Mouse (Mus musculus) liver, postnatal 0 days (tissue): ENCODE measurements around the gene Prkag2. TPM values are rescaled to one million over a fixed set of nuclear protein-coding genes. Genes with fewer than 3 reads are reported as not detected.

Experiments used
- ATAC-seq: fragments of 200-750 bp; cut with Nextera tagmentation; 2 replicates; pipeline ENCODE4 v1.8.0; 2017; ENCODE audit warnings: mild to moderate bottlenecking, moderate library complexity
- DNase-seq: peaks from one replicate; pipeline ENCODE4 v3.0.0-alpha.2; 2016
- H3K27ac ChIP-seq: fragments of 300-500 bp; sonication (generic); 2 replicates; pipeline ENCODE4 v1.5.1; 2014; ENCODE audit warnings: antibody characterized with exemption, moderate library complexity, mild to moderate bottlenecking, low read depth
- H3K27me3 ChIP-seq: fragments of 300-500 bp; sonication (generic); 2 replicates; pipeline ENCODE4 v1.6.1; 2014; ENCODE audit warnings: low read length, control low read depth, mixed read lengths; ENCODE audit not compliant: insufficient read depth
- H3K36me3 ChIP-seq: fragments of 300-500 bp; sonication (generic); replicated peaks from 2 replicates; pipeline ENCODE4 v1.6.1; 2014; ENCODE audit warnings: mild to moderate bottlenecking, control low read depth, low read length, moderate library complexity, mixed read lengths; ENCODE audit not compliant: insufficient read depth
- H3K4me1 ChIP-seq: fragments of 300-500 bp; sonication (generic); 2 replicates; pipeline ENCODE4 v1.6.1; 2014; ENCODE audit warnings: antibody characterized with exemption, mild to moderate bottlenecking, control low read depth; ENCODE audit not compliant: insufficient read depth
- H3K4me2 ChIP-seq: fragments of 300-500 bp; sonication (generic); 2 replicates; pipeline ENCODE4 v1.6.1; 2014; ENCODE audit warnings: low read depth, mild to moderate bottlenecking, low read length, moderate library complexity, mixed read lengths
- H3K4me3 ChIP-seq: fragments of 300-500 bp; sonication (generic); 2 replicates; pipeline ENCODE4 v1.5.1; 2014; ENCODE audit warnings: low read depth, low read length
- H3K9ac ChIP-seq: fragments of 300-500 bp; sonication (generic); replicated peaks from 2 replicates; pipeline ENCODE4 v1.6.1; 2014; ENCODE audit warnings: mild to moderate bottlenecking, moderate library complexity
- H3K9me3 ChIP-seq: fragments of 300-500 bp; sonication (generic); 2 replicates; pipeline ENCODE4 v1.6.1; 2016; ENCODE audit warnings: mild to moderate bottlenecking, control low read depth, low read length, mixed read lengths
- CTCF ChIP-seq: sonication (generic); IDR thresholded peaks from 2 replicates; pipeline ENCODE4 v1.5.1; 2016; ENCODE audit warnings: antibody characterized with exemption, low read depth
- EP300 ChIP-seq: IDR thresholded peaks from 2 replicates; pipeline ENCODE4 v1.6.1; 2016; ENCODE audit warnings: antibody characterized with exemption, low read depth, mild to moderate bottlenecking
- WGBS: fragments of 180-500 bp; shearing (Covaris S2); extraction: QIAGEN DNeasy Blood & Tissue Kit; methylation state at CpG from one replicate; pipeline ENCODE4 v1.1.7; 2014; ENCODE audit not compliant: insufficient replicate concordance; 5-methylcytosine and 5-hydroxymethylcytosine counted together
- polyA plus RNA-seq: library from polyadenylated mRNA; unstranded; fragments of >200 nt; fragmentation: Nextera tagmentation; extraction: Ambion mirVana; gene quantifications from 2 replicates; pipeline ENCODE4 v1.2.1, GENCODE M21; 2015

Prkag2 gene
- polyA plus RNA-seq, 1 experiment from 2014 or later = 6.8 TPM

DNA sequence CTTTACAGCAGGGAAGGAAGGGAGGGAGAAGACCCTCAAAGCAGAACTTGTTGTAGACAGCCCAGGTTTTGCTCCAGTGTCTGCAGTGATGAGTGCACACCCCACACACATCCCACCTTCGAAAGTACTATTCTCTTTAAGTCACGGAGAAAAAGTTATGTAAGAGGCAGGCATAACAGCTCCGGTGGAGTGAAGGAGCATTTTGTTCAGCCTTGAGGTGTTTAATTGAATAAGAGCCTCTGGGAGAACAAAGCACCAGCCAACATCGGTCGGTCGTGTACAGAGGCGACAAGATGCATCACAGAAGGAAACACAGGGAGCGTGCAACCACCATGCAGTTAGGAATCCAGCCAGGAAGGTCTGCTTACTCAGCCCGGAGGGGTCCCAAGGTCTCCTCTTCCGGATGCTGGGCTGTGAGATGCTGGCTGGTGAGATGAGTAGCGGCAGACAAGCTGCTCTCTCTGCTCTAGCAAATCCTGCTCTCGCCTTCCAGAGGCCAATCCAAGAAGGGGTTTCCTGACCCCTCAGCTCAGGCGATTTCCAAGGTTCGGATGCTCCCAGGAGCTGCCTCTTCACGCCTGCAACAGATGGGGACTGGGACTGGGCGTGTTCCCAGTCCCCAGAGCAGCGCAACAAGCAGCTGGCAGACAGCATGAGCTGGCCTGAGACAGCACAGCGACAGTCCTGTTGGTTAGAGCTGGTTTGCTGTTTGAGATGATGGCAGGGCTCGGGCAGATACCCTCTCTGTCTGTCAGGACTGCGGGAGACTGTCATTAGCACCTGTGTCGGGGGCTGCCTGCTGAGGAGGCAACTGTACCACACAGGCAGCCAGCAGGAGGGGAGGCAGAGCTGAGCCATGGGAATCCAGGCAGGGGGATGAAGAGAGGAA, 41.3 kb downstream of the Prkag2 start:
- peaks cover 8% of the 10 kb centered on the region; the same call in 1 of the 2 replicates for H3K4me1 ChIP-seq
- H3K27ac ChIP-seq = no peak overlapping the region
- no peak overlapping the region for H3K9ac ChIP-seq
- no peak overlapping the region for H3K4me2 ChIP-seq
- H3K4me3 ChIP-seq = no peak overlapping the region
- H3K27me3 ChIP-seq = no peaks in the 10 kb centered on the region
- TF ChIP-seq EP300 (no peak), CTCF (no peak)
- WGBS = 48% methylated on average over 21 of the region's 21 CpGs
- no peak for DNase-seq
- ATAC-seq = no peak
- H3K36me3 ChIP-seq = no peaks in the 10 kb centered on the region
- H3K9me3 ChIP-seq = no peaks in the 10 kb centered on the region

GRCm38 (mm10) chr5:25058417-25058816, 42.0 kb downstream of the Prkag2 start:
- no peaks in the 10 kb centered on the region for H3K9me3 ChIP-seq
- DNase-seq (no peak), ATAC-seq (no peak)
- no peak overlapping the region for H3K4me2 ChIP-seq
- H3K9ac ChIP-seq = no peak overlapping the region
- H3K4me3 ChIP-seq = no peak overlapping the region
- H3K36me3 ChIP-seq = no peaks in the 10 kb centered on the region
- H3K4me1 ChIP-seq = peaks cover 3% of the 10 kb centered on the region; the same call in 1 of the 2 replicates
- TF ChIP-seq EP300 (no peak), CTCF (no peak)
- no peak overlapping the region for H3K27ac ChIP-seq
- H3K27me3 ChIP-seq = no peaks in the 10 kb centered on the region
- 53% methylated on average over 7 of the region's 7 CpGs for WGBS

- TF ChIP-seq EP300 (no peak), CTCF (no peak)
- no peak overlapping the region for H3K27ac ChIP-seq
- no peak overlapping the region for H3K9ac ChIP-seq
- H3K9me3 ChIP-seq = no peaks in the 10 kb centered on the region
- H3K36me3 ChIP-seq = no peaks in the 10 kb centered on the region
- DNase-seq (no peak), ATAC-seq (no peak)
- 72% methylated on average over 4 of the region's 4 CpGs for WGBS
- H3K4me1 ChIP-seq = no peaks in the 10 kb centered on the region
- no peak overlapping the region for H3K4me2 ChIP-seq
- no peaks in the 10 kb centered on the region for H3K27me3 ChIP-seq
- H3K4me3 ChIP-seq = no peak overlapping the region
Observed at GRCm38 (mm10) chr5:25055288-25055687, 45.2 kb downstream of the Prkag2 start.

DNA sequence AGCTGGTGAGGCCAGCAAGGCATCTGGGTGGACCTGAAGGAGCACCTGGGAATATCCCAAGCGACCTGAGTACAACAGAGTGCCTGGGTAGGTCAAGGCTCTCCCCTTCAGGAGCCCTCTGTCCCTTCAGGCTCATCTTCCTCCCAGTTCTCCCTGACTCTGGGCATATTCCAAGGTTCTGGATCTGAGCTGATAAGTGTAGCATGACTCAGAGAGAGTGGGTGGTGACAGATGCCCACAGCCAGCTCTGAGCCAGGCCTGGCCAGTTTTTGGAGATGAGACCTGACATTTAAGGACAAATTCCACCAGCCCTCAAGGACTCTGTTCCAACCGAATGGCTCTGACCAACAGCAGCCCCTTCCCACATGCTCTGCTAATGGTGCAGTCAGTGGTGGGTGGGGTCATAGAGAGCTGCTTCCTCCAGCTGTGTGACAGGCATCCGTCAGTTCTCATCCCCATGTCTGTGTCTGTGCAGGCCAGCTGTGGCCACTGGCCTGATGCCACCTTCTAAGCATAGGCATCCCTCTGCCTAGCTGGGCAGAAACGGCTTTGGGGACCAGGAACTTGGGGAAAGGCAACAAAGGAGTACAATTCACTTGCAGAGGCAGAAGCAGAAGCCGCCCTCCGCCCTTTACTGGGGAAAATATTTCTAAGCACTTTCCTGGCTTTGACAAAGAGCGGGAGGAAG, 46.3 kb downstream of the Prkag2 start:
- no peak for TF ChIP-seq EP300
- TF ChIP-seq CTCF = no peak
- no peaks in the 10 kb centered on the region for H3K9me3 ChIP-seq
- WGBS = 73% methylated on average over 7 of the region's 7 CpGs
- DNase-seq (no peak), ATAC-seq (no peak)
- H3K4me3 ChIP-seq = no peak overlapping the region
- H3K36me3 ChIP-seq = no peaks in the 10 kb centered on the region
- H3K9ac ChIP-seq = no peak overlapping the region
- no peak overlapping the region for H3K4me2 ChIP-seq
- H3K27me3 ChIP-seq = no peaks in the 10 kb centered on the region
- no peaks in the 10 kb centered on the region for H3K4me1 ChIP-seq
- H3K27ac ChIP-seq = no peak overlapping the region

DNA sequence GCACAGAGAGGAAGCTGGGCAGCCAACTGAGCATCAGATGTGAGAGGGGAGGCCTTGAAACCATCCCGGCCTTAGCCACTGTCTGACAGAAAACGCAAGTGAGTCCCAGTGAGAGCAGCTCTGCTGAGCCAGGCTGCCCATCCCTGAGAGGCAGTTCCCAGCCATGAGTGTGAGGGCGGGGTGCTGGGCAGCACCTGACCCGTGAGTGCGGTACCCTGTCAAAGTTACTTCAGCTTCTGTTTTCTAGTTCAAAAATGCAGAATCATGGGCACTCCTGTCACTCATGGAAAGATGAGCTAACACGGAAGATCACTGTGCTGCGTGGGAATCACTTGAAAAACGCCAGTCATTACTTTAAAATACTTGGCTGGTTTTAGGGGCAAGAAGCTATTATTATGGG, 49.6 kb downstream of the Prkag2 start:
- no peak overlapping the region for H3K9ac ChIP-seq
- DNase-seq = no peak
- ATAC-seq = no peak

DNA sequence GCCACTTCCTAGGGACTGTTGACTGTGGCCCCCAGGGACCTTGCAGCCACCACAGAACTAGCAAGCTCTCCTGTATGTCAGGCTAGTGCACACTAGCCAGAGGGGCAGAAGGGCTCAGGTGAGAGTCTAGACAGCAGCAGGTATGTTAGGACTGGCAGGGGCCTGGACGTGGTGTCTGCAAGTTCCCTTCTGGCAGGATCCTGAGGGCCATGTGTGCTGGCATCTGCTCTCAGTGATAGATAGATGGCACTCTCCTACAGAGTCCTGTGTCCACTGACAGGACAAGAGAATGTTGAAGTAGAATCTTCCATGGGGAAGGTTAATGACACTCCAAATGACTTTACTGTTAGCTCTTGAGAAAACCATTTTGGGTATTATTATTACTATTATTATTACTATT, 52.8 kb downstream of the Prkag2 start:
- Histone ChIP-seq H3K4me1 (no peaks in the 10 kb centered on the region), H3K4me3 (no peak overlapping the region), H3K36me3 (no peaks in the 10 kb centered on the region), H3K9me3 (no peaks in the 10 kb centered on the region), H3K27ac (no peak overlapping the region), H3K9ac (no peak overlapping the region), H3K4me2 (no peak overlapping the region), H3K27me3 (no peaks in the 10 kb centered on the region)
- WGBS = 42% methylated on average over 1 of the region's 1 CpGs
- no peak for ATAC-seq
- 0 out of 2 replicates have a peak, but pooled peaks have one; percentile 6 for TF ChIP-seq CTCF
- no peak for TF ChIP-seq EP300
- DNase-seq = no peak

More for the DNA sequence above, 49.6 kb downstream of the Prkag2 start:
- H3K27ac ChIP-seq = no peak overlapping the region
- TF ChIP-seq CTCF (no peak), EP300 (no peak)
- H3K4me2 ChIP-seq = no peak overlapping the region
- H3K27me3 ChIP-seq = no peaks in the 10 kb centered on the region
- no peak overlapping the region for H3K4me3 ChIP-seq
- WGBS = 73% methylated on average over 8 of the region's 8 CpGs
- H3K36me3 ChIP-seq = no peaks in the 10 kb centered on the region
- H3K9me3 ChIP-seq = no peaks in the 10 kb centered on the region
- no peaks in the 10 kb centered on the region for H3K4me1 ChIP-seq
